Mouse (Mus musculus) fat pad, adult 2 months (tissue): ENCODE measurements at regions not wholly inside any gene's neighbourhood (a gene's known extent, or its start where the extent isn't known, plus 50 kb on each side); places are given as distances from the start of the nearest gene placed in this dataset.

ENCODE experiments used
- DNase-seq: peaks from one replicate; pipeline ENCODE4 v3.0.0-alpha.2; 2011; ENCODE audit warnings: low read depth, low spot score; ENCODE audit errors: extremely low read depth

- DNase-seq: no peak
These were observed 59.9 kb upstream of the Cdh11 start for GRCm38 (mm10) chr8:102845362-102845761.

- DNase-seq: no peak
These were observed 74.6 kb upstream of the Cdh11 start for GRCm38 (mm10) chr8:102860021-102860420.

- no peak for DNase-seq
These were observed 114.1 kb upstream of the Cdh11 start for GRCm38 (mm10) chr8:102899525-102899924.

- no peak for DNase-seq
These were observed 115.2 kb upstream of the Cdh11 start for GRCm38 (mm10) chr8:102900662-102901061.

GRCm38 (mm10) chr8:102907444-102907843, 122.0 kb upstream of the Cdh11 start:
- DNase-seq: no peak

GRCm38 (mm10) chr8:102931342-102931835, 145.9 kb upstream of the Cdh11 start:
- no peak for DNase-seq

- no peak for DNase-seq
These were observed 153.3 kb upstream of the Cdh11 start for GRCm38 (mm10) chr8:102938771-102939170.

- DNase-seq: no peak
These were observed 160.1 kb upstream of the Cdh11 start for GRCm38 (mm10) chr8:102945546-102945945.

GRCm38 (mm10) chr8:102978161-102978581, 192.7 kb upstream of the Cdh11 start:
- DNase-seq: no peak

GRCm38 (mm10) chr8:102983220-102983909, 197.9 kb upstream of the Cdh11 start:
- DNase-seq: no peak

- no peak for DNase-seq
These were observed 198.4 kb upstream of the Cdh11 start for GRCm38 (mm10) chr8:102983910-102984225.

GRCm38 (mm10) chr8:103007284-103007984, 222.0 kb upstream of the Cdh11 start:
- DNase-seq: no peak

GRCm38 (mm10) chr8:103019121-103019520, 233.7 kb upstream of the Cdh11 start:
- DNase-seq: no peak

- DNase-seq: no peak
These were observed 237.8 kb upstream of the Cdh11 start for GRCm38 (mm10) chr8:103023237-103023636.

GRCm38 (mm10) chr8:103031708-103032107, 246.3 kb upstream of the Cdh11 start:
- DNase-seq: no peak

- DNase-seq: no peak
These were observed 248.5 kb upstream of the Cdh11 start for GRCm38 (mm10) chr8:103033956-103034355.

- no peak for DNase-seq
These were observed 286.7 kb upstream of the Cdh11 start for GRCm38 (mm10) chr8:103072079-103072635.

- DNase-seq: no peak
These were observed 287.2 kb upstream of the Cdh11 start for GRCm38 (mm10) chr8:103072646-103073045.

GRCm38 (mm10) chr8:103078559-103078958, 293.1 kb upstream of the Cdh11 start:
- no peak for DNase-seq

- DNase-seq: no peak
These were observed 301.6 kb upstream of the Cdh11 start for GRCm38 (mm10) chr8:103086956-103087482.

GRCm38 (mm10) chr8:103096496-103097092, 311.2 kb upstream of the Cdh11 start:
- no peak for DNase-seq

- DNase-seq: no peak
These were observed 340.1 kb upstream of the Cdh11 start for GRCm38 (mm10) chr8:103125581-103125980.
